ENCODE assay signal across 8 mouse cellular contexts in the genomic region with DNA sequence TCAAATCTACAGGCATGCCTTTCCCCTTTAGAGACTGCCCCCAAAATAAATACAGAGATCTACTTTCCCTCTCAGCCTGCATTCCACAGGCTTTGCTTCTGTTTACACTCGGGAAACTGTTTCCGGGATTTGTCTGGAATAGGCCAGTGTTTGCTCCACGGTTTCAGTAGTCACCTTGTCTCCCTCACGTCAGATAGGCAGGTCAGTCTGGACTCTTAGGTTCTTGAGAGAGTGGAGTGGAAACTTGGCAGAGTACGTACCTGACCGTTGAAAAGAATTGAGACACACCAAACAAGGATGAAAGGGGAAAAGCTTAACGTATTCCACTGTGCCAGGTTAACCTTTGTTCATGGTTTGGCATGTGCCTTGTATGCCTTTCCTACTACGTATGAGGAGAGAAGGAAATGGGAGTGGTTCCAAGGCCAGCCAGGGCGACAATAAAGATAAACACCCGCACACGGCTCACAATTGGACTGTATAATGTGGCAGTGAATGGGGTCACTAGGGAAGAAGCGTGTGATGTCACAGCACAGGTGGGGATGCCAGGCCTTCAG. TPM values are rescaled to one million over a fixed set of nuclear protein-coding genes. Genes with fewer than 3 reads are reported as not detected.
DNase-seq lines count a peak whose midpoint lies in the region; ATAC-seq lines count a peak whose summit lies in the region.

No protein-coding gene starts in this region.

- no peak overlapping the region; the same call in 1 of the 2 replicates for H3K4me2 ChIP-seq in liver, embryonic 11.5 days

- no peak overlapping the region for H3K4me3 ChIP-seq in liver, embryonic 11.5 days (ENCODE audit: low read depth, low read length)
- no peak overlapping the region for H3K4me3 ChIP-seq in midbrain, embryonic 10.5 days

- H3K27ac ChIP-seq in liver, embryonic 11.5 days (ENCODE audit: low read depth, low read length): peak overlapping the region; percentile 62; the same call in 1 of the 2 replicates
- no peak overlapping the region for H3K27ac ChIP-seq in midbrain, embryonic 10.5 days (replicated peaks)

- H3K9ac ChIP-seq in liver, embryonic 11.5 days (ENCODE audit: low read depth, low read length): no peak overlapping the region; the same call in 1 of the 2 replicates

- intact Hi-C loops in heart, postnatal 14 days (cut with DNase I): no loop called here

- H3K4me1 ChIP-seq in liver, embryonic 11.5 days (replicated peaks; ENCODE audit: control insufficient read depth, insufficient read depth, low read length): no peaks in the 10 kb centered on the region
- H3K4me1 ChIP-seq in midbrain, embryonic 10.5 days: peaks cover 10% of the 10 kb centered on the region

- H3K36me3 ChIP-seq in liver, embryonic 11.5 days (ENCODE audit: control insufficient read depth, insufficient read depth, low read length): no peaks in the 10 kb centered on the region
- H3K36me3 ChIP-seq in midbrain, embryonic 10.5 days: no peaks in the 10 kb centered on the region

- ATAC-seq in liver, embryonic 11.5 days (replicated peaks; ENCODE audit: low FRiP score): peak; percentile 34
- no peak for ATAC-seq in monocyte, adult 5-6 weeks (replicated peaks; ENCODE audit: insufficient number of reproducible peaks, low FRiP score, low TSS enrichment, poor library complexity, severe bottlenecking)
- no peak for ATAC-seq in CD4-positive, CD25-positive, alpha-beta regulatory T cell, adult 4 months

- peak; percentile 10 for DNase-seq in urinary bladder, postnatal 14 days (ENCODE audit: low spot score)
- DNase-seq in urinary bladder, postnatal 4 days (ENCODE audit: low spot score in 2 of 2): no peak
- peak; percentile 22 to 44 for DNase-seq in heart, postnatal 14 days
- DNase-seq in liver, embryonic 11.5 days (ENCODE audit: low spot score): no peak
- no peak for DNase-seq in layer of hippocampus, adult 8-10 months (ENCODE audit: low spot score in 2 of 2)
- DNase-seq in midbrain, embryonic 10.5 days (ENCODE audit: low spot score): no peak

- H3K27me3 ChIP-seq in liver, embryonic 11.5 days (replicated peaks; ENCODE audit: control insufficient read depth, insufficient read depth, low read length): no peaks in the 10 kb centered on the region
- H3K27me3 ChIP-seq in midbrain, embryonic 10.5 days (ENCODE audit: low read depth, poor library complexity, severe bottlenecking): no peaks in the 10 kb centered on the region

- no peaks in the 10 kb centered on the region for H3K9me3 ChIP-seq in liver, embryonic 11.5 days (ENCODE audit: control insufficient read depth, low read length)
- H3K9me3 ChIP-seq in midbrain, embryonic 10.5 days (replicated peaks): no peaks in the 10 kb centered on the region

- 57% methylated on average over 12 of the region's 12 CpGs for WGBS in liver, embryonic 11.5 days
- WGBS in midbrain, embryonic 10.5 days: 78% methylated on average over 12 of the region's 12 CpGs

RNA-seq across cellular contexts. Expression of a gene that starts 43.0 kb away (rescaled TPM):
- 10 to 100 TPM; 56.4 to 57.8 TPM for total RNA-seq in heart, postnatal 14 days (2021)
- 40.9 and 41.9 TPM in 2 replicates for polyA plus RNA-seq in liver, embryonic 11.5 days (2014; fragmentation: Nextera tagmentation; extraction: Ambion mirVana)
- 2.2 to 4.7 TPM (median 4.2 TPM) in 3 replicates for total RNA-seq in monocyte, adult 5-6 weeks (2017)
- polyA plus RNA-seq in CD4-positive, CD25-positive, alpha-beta regulatory T cell, adult 4 months (2017; shearing (Covaris generic)): 1 to 10 TPM; 3.9 to 6.5 TPM
- total RNA-seq in layer of hippocampus, adult 8-10 months (2022): 1 to 10 TPM; 3.2 to 5.1 (median 4.4) TPM
- polyA plus RNA-seq in midbrain, embryonic 10.5 days (2016; fragmentation: Nextera tagmentation; extraction: Ambion mirVana): 16.5 and 17.2 TPM in 2 replicates

Comparison
In these comparisons a context has a peak if more than half of its experiments do, and no peak if none do; other contexts are left out.
1. DNase-seq: peak in urinary bladder, postnatal 14 days (single experiment) and heart, postnatal 14 days (2 of 2); none in urinary bladder, postnatal 4 days (0 of 2), liver, embryonic 11.5 days (single experiment), layer of hippocampus, adult 8-10 months (0 of 2) and midbrain, embryonic 10.5 days (single experiment).
2. RNA of a gene that starts 43.0 kb away (total RNA-seq): 56.4 to 57.8 TPM in heart, postnatal 14 days; 3.2 to 5.1 TPM in layer of hippocampus, adult 8-10 months and 2.2 to 4.7 TPM in monocyte, adult 5-6 weeks; every median in the first group is over 4 times any median in the second.